Mouse (Mus musculus) lung, adult 2 months (tissue): Measurements from ENCODE around the gene Mtg2. TPM values are rescaled to one million over a fixed set of nuclear protein-coding genes. Genes with fewer than 3 reads are reported as not detected.

Experiments used
- DNase-seq: peaks from one replicate; pipeline ENCODE4 v3.0.0; 2022
- H3K4me1 ChIP-seq: fragments of 200-500 bp; 2 replicates; pipeline ENCODE4 v1.6.1; 2011; ENCODE audit warnings: low read length; ENCODE audit not compliant: control insufficient read depth, insufficient read depth
- H3K4me3 ChIP-seq: fragments of 200-500 bp; replicated peaks from 2 replicates; pipeline ENCODE3; 2011; ENCODE audit warnings: low read depth, mild to moderate bottlenecking, control low read depth, low read length; ENCODE audit errors: extremely low read depth
- CTCF ChIP-seq: fragments of 200-500 bp; IDR thresholded peaks from 2 replicates; pipeline ENCODE4 v1.5.1; 2011; ENCODE audit warnings: mild to moderate bottlenecking, low read length, control low read depth; ENCODE audit not compliant: insufficient read depth
- POLR2A ChIP-seq: fragments of 200-500 bp; IDR thresholded peaks from 2 replicates; pipeline ENCODE4 v1.6.1; 2011; ENCODE audit warnings: low read depth, mild to moderate bottlenecking, control low read depth, low read length, borderline replicate concordance; ENCODE audit errors: extremely low read depth
- WGBS: fragments of 180-500 bp; shearing (Covaris S2); methylation state at CpG from one replicate; pipeline ENCODE4 v1.1.7; 2018; 5-methylcytosine and 5-hydroxymethylcytosine counted together
- polyA plus RNA-seq: library from polyadenylated mRNA; depleted of rRNA; stranded (reverse); fragments of >200 nt; gene quantifications from 2 replicates; pipeline ENCODE4 v1.2.3, GENCODE M21; 2012; rRNA removed

Gene Mtg2
- 15.2 and 17.1 TPM in 2 replicates for polyA plus RNA-seq

DNA sequence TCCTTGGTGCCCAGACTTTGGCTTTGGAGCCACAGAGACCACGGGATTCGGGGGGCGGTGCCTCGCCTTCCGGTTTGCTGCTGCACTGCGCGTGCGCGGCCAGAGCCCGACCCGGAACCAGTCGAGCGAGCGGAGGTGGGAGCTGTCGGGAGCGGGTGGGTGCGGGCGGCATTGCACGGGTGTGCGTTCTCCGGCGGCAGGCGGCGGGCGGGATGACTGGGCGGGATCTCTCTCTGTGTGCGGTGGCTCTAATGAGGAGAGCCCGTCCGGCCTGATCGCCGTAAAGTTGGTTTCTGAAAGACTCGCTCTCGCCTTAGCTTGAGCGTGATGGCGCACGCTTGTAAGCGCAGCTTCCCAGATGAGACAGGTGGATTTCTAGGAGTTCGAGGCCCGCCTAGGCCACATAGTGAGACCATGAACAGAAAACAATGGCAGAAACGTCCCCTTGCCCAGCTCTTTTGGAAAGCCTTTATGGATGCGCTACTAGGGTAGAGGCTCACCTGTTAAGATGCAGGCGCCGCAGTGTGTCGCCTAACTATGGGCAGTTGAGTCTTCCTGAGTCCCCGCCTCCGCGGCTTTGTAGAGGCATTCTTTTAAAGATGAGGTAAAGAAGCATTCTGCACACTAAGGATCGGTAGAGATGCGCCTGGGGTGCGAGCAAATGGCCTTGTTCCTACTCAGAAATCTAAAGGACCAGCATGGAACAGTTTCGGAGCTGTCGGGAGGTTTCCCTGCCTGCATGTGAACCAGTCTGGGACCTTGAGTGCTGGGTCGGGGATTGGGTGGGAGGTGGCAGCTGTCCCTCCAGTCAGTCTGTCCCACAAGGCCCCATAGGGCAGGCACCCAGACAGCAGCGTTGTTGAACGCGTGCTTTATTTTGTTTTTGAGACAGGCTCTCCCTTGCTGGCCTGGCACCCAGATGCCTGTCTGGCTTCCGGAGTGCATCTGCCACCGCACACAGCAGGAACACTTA is at the start of gene Mtg2:
Gene Mtg2, plus strand, starts transcription at position 108 of the 973 bp plus-strand sequence.
- Histone ChIP-seq H3K4me1 (peaks cover 8% of the 10 kb centered on the region), H3K4me3 (peak within 1 kb of the TSS; percentile 91)
- WGBS = 4% methylated on average over 58 of the region's 58 CpGs
- peak; percentile 97 for DNase-seq
- TF ChIP-seq POLR2A (peak; percentile 86), CTCF (no peak)

DNA sequence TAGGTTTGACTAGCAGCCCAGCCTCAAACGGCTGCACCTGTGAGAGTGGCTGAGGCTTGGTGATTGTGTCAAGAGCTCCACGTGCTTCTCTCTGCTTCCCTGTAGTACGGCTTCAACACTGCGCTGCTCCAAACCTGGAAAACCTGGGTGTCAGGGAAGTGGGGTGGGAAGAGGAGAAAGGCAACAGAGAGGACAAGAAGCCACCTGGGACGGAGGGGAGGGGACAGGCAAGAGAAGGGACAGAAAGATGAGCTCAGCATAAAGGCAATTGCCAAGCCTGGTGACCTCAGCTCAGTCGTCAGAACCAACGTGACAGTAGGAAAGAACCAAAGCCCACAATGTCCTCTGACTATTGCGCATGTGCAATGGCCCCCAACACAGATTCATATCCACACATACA is 49.5 kb upstream of the Mtg2 start:
- Histone ChIP-seq H3K4me3 (no peak overlapping the region), H3K4me1 (0 out of 2 replicates have a peak, but pooled peaks cover 2% of the 10 kb centered on the region)
- 68% methylated on average over 8 of the region's 8 CpGs for WGBS
- no peak for DNase-seq
- no peak for TF ChIP-seq POLR2A
- TF ChIP-seq CTCF = no peak

DNA sequence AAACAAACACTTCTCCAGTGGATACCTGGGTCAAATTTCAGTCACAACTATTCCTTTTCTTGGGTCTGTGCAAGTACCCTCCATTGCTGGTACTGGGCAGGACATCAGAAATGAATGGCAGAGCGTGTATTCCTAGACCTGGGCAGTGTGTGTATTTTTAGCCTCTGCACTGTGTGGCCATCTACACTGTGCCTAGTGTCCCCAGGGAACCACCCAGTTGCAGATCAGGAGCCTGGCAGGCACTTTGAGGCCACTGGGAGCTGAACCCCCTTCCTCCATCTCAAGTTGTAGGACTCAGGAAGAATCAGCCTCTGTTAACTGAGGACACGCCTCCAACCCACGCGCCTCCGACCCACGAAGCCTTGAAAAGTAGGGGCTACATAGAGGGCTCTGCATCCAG is 47.6 kb upstream of the Mtg2 start:
- no peak for DNase-seq
- Histone ChIP-seq H3K4me1 (no peaks in the 10 kb centered on the region; the same call in 1 of the 2 replicates), H3K4me3 (no peak overlapping the region)
- no peak for TF ChIP-seq POLR2A
- no peak for TF ChIP-seq CTCF
- 52% methylated on average over 6 of the region's 6 CpGs for WGBS

DNA sequence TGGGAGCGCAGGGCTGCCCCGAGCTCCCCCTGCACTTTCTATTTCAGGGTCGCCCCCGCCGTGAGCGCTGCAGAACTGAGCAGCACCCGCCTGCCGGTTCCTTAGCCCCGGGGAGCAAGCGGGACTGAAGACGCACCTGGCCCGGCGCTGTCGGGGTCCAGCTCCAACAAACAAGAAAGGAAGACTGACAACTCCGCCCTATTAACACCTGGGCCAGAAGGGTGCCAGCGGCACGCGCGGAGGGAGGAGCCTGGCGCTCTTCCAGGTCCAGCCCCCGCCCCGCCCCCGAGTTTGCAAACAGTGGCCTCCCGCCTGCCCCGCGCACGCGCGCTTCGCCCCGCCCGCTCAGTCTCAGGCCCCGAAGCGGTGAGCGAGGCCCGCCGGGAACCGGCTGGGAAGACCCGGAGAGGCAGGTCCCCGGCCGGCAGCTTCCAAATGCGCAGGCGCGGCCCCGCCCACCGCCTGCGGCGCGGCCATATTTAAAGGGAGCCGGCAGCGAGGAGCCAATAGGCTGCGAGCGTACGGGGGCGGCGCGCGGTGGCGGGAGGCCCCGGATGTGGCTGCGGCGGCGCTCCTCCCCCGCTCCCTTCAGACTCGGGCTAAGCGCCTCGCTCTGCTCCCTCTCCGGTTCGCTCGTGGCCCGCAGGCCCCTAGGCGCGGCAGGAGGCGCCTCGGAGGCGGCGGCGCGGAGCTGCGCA is 45.8 kb upstream of the Mtg2 start, which contains the start of gene Lsm14b:
Gene Lsm14b, plus strand, starts transcription at position 587 of the 698 bp plus-strand sequence.
- H3K4me3 ChIP-seq = peak within 1 kb of the TSS; percentile 85
- TF ChIP-seq POLR2A (peak; percentile 61; the same call in 1 of the 2 replicates), CTCF (no peak)
- under 1% methylated on average over 77 of the region's 80 CpGs for WGBS
- DNase-seq = peak; percentile 97
- H3K4me1 ChIP-seq = no peaks in the 10 kb centered on the region; the same call in 1 of the 2 replicates

DNA sequence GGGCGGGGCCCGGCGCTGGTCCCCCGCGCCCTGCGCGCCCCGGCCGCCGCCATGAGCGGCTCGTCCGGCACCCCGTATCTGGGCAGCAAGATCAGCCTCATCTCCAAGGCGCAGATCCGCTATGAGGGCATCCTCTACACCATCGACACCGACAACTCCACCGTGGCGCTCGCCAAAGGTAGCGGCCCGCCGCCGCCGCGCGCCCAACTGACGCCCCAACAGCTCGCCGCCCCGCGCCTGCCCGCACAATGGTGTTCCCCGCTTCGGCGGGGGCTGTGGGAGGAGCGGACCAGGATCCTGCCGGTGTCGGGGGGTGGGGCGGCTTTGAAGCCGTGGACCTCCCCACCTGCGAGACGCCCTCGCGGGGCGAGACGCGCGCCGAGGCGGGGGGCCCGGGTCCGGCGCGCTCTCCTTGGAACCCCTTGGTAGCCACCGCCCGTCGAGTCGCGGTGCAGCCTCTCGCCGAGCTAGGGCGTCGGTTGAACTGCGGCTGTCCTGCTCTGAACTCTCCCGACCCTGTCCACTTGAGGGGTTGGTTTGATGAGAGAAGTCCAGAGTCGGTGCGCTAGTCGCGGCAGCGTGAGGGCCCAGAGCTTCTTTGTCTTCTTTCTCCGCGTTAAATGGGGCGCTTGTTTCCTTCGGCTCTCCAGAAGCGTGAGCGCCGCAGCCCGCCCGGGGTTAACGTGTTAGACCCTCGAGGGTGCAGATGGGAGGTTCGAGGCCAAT is 45.1 kb upstream of the Mtg2 start:
- Histone ChIP-seq H3K4me3 (peak overlapping the region; percentile 82), H3K4me1 (no peaks in the 10 kb centered on the region; the same call in 1 of the 2 replicates)
- under 1% methylated on average over 84 of the region's 84 CpGs for WGBS
- TF ChIP-seq POLR2A (no peak), CTCF (no peak)
- DNase-seq = no peak

DNA sequence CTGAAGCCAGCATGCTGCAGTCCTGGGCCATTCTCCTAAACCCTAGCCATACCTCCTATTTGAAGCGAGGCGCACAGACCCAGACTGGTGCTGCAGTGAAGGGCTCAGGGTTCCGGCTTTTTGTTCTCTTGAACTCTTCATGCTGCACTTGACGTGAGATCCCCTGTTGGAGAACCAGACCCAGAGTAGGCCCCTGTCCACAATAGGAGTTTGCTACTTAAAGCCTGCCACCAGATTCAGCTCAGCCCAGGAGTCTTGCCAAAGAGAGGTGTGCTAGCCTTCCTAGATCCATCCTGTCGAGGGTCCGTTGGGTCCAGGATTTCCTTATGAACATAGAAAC is 44.6 kb upstream of the Mtg2 start:
- Histone ChIP-seq H3K4me3 (peak overlapping the region; percentile 82), H3K4me1 (no peaks in the 10 kb centered on the region; the same call in 1 of the 2 replicates)
- no peak for DNase-seq
- WGBS = 13% methylated on average over 6 of the region's 6 CpGs
- TF ChIP-seq POLR2A (no peak), CTCF (no peak)

DNA sequence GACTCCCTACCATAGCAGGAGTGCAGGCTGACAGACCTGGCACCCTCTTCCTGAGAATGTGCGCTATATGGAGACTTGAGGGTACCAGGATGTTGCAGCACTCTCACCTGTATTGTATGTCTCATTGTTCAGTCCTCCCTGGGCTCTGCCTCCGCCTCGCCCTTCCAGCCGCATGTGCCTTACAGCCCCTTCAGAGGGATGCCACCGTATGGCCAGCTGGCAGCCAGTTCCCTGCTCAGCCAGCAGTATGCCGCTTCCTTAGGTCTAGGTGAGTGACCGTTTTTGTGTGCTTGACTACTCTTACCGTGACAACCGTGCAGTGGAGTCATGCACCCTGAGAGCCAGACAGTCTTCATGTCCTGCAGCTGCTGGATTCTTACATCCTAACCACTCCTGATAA is 42.6 kb upstream of the Mtg2 start:
- Histone ChIP-seq H3K4me3 (no peak overlapping the region), H3K4me1 (no peaks in the 10 kb centered on the region; the same call in 1 of the 2 replicates)
- 79% methylated on average over 9 of the region's 9 CpGs for WGBS
- TF ChIP-seq CTCF (no peak), POLR2A (no peak)
- DNase-seq = no peak

DNA sequence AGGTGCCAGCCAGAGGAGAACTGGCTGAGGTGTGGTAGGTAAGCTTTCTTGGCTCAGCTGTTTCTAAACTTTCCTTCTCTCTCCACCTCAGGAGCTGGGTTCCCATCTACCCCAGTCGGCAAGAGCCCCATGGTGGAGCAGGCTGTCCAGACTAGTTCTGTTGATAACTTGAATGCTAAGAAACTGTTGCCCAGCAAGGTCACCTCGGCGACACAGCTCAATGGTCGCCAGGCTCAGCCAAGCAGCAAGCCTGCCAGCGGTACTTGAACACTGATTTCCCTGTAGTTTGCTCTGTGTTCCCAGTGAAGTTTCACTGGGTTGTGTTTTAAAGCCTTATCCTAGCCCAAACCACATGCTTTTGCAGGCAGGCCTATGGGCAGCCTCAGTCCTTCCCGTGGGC is 39.1 kb upstream of the Mtg2 start:
- TF ChIP-seq POLR2A = no peak
- TF ChIP-seq CTCF = no peak
- no peak for DNase-seq
- peaks cover 3% of the 10 kb centered on the region; the same call in 1 of the 2 replicates for H3K4me1 ChIP-seq
- H3K4me3 ChIP-seq = no peak overlapping the region
- 86% methylated on average over 6 of the region's 6 CpGs for WGBS

DNA sequence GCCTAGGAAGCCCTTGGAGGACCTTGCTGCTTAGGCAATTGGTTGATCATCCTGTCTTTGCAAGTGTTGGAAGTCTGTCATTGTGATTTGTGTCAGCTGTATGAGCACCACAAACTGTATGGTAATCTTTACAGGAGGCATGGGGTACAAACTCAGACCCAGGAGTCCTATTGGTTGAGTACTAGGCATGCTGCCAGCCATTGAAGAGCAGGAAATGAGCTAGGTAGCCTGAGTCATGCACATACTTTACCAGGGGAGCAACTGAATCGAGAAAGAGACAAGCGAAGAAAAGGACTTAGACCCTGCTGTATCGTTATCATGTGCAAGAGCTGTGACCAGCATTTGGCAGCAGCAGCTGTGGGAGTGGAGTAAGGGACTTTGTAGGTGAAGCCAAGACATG is 37.5 kb upstream of the Mtg2 start:
- no peak for DNase-seq
- Histone ChIP-seq H3K4me1 (peaks cover 3% of the 10 kb centered on the region; the same call in 1 of the 2 replicates), H3K4me3 (no peak overlapping the region)
- WGBS = 35% methylated on average over 3 of the region's 3 CpGs
- TF ChIP-seq POLR2A (no peak), CTCF (no peak)
